ENCODE assay signal across 15 mouse cellular contexts in the genomic region with DNA sequence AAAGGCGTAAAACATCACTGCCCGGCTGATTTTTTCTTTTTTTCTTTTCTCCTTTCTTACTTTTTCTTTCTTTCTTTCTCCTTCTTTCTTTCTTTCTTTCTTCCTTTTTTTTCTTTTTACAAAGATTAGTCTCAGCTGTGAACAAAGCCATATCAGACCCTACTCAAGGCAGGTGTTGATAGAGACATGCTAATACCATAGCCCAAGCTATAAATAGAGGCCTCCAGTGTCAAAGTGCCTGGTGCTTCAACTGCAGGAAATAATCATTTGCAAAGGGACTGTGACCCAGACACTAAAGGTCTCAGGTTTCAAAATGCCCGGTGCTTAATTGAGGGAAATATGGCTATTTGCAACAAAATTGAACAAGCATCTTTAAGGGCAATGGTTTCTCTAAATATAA. TPM values are rescaled to one million over a fixed set of nuclear protein-coding genes. Genes with fewer than 3 reads are reported as not detected.
"Had no signal": no experiment of that assay in that cellular context is flagged by ENCODE, and none has a peak within 500 bp of the region (broad histone marks: within the 10 kb centered on the region; RNA-seq: fewer than 3 reads in every experiment).

No protein-coding gene starts in this region.

- DNase-seq: kidney, postnatal 14 days; left cerebral cortex, postnatal 4 days; lung, adult 2 months; lung, postnatal 36 days; right cerebral cortex, postnatal 4 days; spleen, adult 18-20 months; thymus, postnatal 36 days had no signal

- H3K27ac ChIP-seq: kidney, embryonic 15.5 days; liver, embryonic 15.5 days; midbrain, embryonic 15.5 days; neural tube, embryonic 12.5 days; stomach, embryonic 15.5 days had no signal

- H3K4me2 ChIP-seq: liver, embryonic 11.5 days; liver, embryonic 15.5 days; stomach, embryonic 15.5 days had no signal

- H3K9ac ChIP-seq: kidney, embryonic 15.5 days; liver, embryonic 15.5 days; midbrain, embryonic 15.5 days; neural tube, embryonic 12.5 days; stomach, embryonic 15.5 days had no signal

- H3K4me3 ChIP-seq: kidney, embryonic 15.5 days; liver, embryonic 15.5 days; midbrain, embryonic 15.5 days; neural tube, embryonic 12.5 days; stomach, embryonic 15.5 days had no signal

- H3K9me3 ChIP-seq: kidney, embryonic 15.5 days; liver, embryonic 15.5 days; midbrain, embryonic 15.5 days; neural tube, embryonic 12.5 days; stomach, embryonic 15.5 days had no signal

- H3K27me3 ChIP-seq: kidney, embryonic 15.5 days; liver, embryonic 15.5 days; midbrain, embryonic 15.5 days; neural tube, embryonic 12.5 days; stomach, embryonic 15.5 days had no signal

- H3K4me1 ChIP-seq: midbrain, embryonic 15.5 days; neural tube, embryonic 12.5 days had no signal

- ATAC-seq: lung, postnatal 0 days; midbrain, embryonic 15.5 days had no signal

- H3K36me3 ChIP-seq: kidney, embryonic 15.5 days; liver, embryonic 15.5 days; midbrain, embryonic 15.5 days; neural tube, embryonic 12.5 days; stomach, embryonic 15.5 days had no signal

RNA-seq across cellular contexts. Expression of a gene that starts 20.3 kb away (rescaled TPM):
- total RNA-seq: monocyte, adult 5-6 weeks had no signal
